Mouse (Mus musculus) embryo, embryonic 11.5 days (tissue): ENCODE data around the gene Kctd13.
"Not testable (repeated sequence)": the region's sequence is repeated elsewhere in the genome, so short reads cannot be mapped to it uniquely, and the experiment has no call there.

Source experiments
- DNase-seq: peaks from one replicate; pipeline ENCODE4 v3.0.0-alpha.2; 2012; ENCODE audit warnings: low read depth, low spot score

The Kctd13 gene

GRCm38 (mm10) chr7:126928384-126929037 is at the start of gene Kctd13:
TSS of gene Kctd13 (plus strand) at chr7:126928879.
- peak; percentile 90 for DNase-seq

- DNase-seq: no peak
Observed at GRCm38 (mm10) chr7:126881040-126881439, 47.6 kb upstream of the Kctd13 start.

- DNase-seq: no peak
Observed at GRCm38 (mm10) chr7:126883731-126884181, 44.9 kb upstream of the Kctd13 start.

- peak; percentile 97 for DNase-seq
Observed at GRCm38 (mm10) chr7:126884286-126885164, 44.2 kb upstream of the Kctd13 start, which contains the start of gene Taok2. TSS of gene Taok2 (minus strand) at chr7:126884703.

GRCm38 (mm10) chr7:126887281-126887680 is 41.4 kb upstream of the Kctd13 start:
- no peak for DNase-seq

GRCm38 (mm10) chr7:126888852-126889251 is 39.8 kb upstream of the Kctd13 start:
- no peak for DNase-seq

GRCm38 (mm10) chr7:126896912-126897311 is 31.8 kb upstream of the Kctd13 start:
- no peak for DNase-seq

- no peak for DNase-seq
Observed at GRCm38 (mm10) chr7:126897390-126898101, 31.1 kb upstream of the Kctd13 start.

- DNase-seq: peak; percentile 90
Observed at GRCm38 (mm10) chr7:126898102-126898990, 30.3 kb upstream of the Kctd13 start.

GRCm38 (mm10) chr7:126899781-126900180 is 28.9 kb upstream of the Kctd13 start:
- DNase-seq: not testable (repeated sequence)

GRCm38 (mm10) chr7:126905590-126905989 is 23.1 kb upstream of the Kctd13 start:
- DNase-seq: no peak

GRCm38 (mm10) chr7:126914844-126915243 is 13.8 kb upstream of the Kctd13 start:
- DNase-seq: no peak

- not testable (repeated sequence) for DNase-seq
Observed at GRCm38 (mm10) chr7:126918356-126918755, 10.3 kb upstream of the Kctd13 start.

- DNase-seq: no peak
Observed at GRCm38 (mm10) chr7:126919973-126920372, 8.7 kb upstream of the Kctd13 start.

- DNase-seq: no peak
Observed at GRCm38 (mm10) chr7:126921563-126921962, 7.1 kb upstream of the Kctd13 start.

GRCm38 (mm10) chr7:126922624-126923060 is 6.0 kb upstream of the Kctd13 start, which contains the start of gene Tmem219:
TSS of gene Tmem219 (minus strand) at chr7:126922917.
- DNase-seq: no peak

- no peak for DNase-seq
Observed at GRCm38 (mm10) chr7:126923999-126924398, 4.7 kb upstream of the Kctd13 start.

- DNase-seq: no peak
Observed at GRCm38 (mm10) chr7:126926299-126926698, 2.4 kb upstream of the Kctd13 start.

GRCm38 (mm10) chr7:126929046-126929445 is 367 bp downstream of the Kctd13 start:
- no peak for DNase-seq

GRCm38 (mm10) chr7:126932652-126933051 is 4.0 kb downstream of the Kctd13 start:
- DNase-seq: no peak

- DNase-seq: no peak
Observed at GRCm38 (mm10) chr7:126941171-126941570, 12.5 kb downstream of the Kctd13 start.
